Mouse (Mus musculus) embryo, embryonic 10.5 days (tissue): ENCODE results near the gene Exoc8.

Experiments used
- DNase-seq: peaks from one replicate; pipeline ENCODE4 v3.0.0-alpha.2; 2015; ENCODE audit warnings: low spot score

Exoc8 gene

DNA sequence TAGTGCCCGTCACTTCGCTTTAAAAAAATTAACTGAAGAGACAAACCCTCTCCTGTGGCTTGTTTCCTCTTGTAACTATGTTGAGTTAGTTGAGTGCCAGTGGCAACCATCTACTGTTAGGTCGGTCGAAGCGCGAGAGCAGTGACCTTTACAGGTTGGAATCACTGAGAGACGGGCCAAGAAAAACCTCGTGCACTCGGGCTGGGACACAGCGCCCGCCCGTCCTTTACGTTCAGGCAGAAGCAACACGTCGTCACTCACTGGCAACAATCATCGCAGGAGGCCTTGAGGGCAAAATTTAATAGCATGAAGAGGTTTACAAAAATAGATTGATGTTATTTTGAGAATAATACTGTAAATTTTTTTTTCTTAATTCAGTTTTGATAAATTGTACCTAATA is 12.4 kb upstream of the Exoc8 start:
- DNase-seq, result no peak

DNA sequence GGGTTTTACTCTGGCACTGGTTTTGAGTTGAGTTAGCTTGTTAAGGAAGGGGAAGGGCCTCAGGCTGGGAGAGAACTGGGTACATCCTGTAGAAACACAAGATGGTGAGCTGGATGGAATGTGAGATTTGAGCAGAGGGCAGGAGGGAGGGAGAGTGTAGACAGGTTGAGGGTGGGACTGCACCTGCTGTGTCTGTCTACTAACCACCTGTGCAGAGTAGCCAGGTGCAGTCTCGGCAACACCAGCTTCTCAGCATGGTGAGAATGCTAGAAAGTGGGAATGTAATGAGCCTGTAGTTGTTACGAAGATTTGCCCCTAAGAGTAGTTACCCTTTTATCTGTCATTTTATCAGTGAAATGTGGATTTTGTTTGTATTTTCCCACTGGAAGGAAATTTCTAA is 8.0 kb upstream of the Exoc8 start:
- no peak for DNase-seq

DNA sequence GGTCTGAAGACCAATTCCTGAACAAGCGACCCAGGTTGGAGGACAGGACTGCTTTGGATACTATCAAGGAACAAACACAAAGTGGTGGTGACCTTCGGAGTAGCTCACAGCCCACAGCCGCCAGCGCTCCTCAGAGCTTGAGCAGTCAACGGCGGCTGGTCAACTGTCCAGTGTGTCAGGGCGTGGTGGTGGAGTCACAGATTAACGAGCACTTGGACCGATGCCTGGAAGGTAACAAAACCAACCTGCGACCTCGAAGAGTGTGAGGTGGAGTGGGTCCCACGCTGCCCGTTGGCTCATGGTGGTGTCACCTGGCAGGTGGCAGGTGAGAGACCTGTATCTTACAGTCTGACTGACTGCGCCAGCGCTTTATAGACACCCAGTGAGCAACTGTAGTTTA is 5.7 kb upstream of the Exoc8 start:
- DNase-seq, result no peak

DNA sequence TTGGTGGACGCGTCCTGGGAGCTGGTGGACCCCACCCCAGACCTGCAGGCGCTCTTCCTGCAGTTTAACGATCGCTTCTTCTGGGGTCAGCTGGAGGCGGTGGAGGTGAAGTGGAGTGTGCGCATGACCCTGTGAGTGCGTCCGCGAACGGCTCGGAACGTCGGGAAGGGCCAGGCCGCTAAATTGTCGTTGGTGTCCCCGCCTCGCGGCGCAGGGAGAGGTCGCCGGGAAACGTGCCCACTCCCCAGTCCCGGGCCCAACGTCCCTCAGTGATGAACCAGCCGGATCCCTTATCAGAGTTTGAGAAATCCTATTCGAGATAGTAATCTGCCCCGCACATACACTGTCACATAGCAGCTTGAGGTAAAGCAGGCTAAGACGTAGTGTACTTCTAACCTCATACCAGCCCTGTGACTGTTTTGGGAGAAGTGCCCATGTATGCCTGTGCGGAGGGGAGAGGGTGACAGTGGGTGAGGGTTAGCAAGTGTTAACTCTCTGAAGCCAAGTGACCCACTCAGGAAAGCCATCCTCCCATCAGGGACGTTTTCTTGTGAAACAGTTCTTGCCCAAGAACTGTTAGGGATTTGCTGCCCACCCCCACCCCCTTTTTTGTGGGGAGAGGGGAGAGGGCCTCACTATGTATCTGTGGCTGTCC is 873 bp upstream of the Exoc8 start:
- DNase-seq, result no peak

DNA sequence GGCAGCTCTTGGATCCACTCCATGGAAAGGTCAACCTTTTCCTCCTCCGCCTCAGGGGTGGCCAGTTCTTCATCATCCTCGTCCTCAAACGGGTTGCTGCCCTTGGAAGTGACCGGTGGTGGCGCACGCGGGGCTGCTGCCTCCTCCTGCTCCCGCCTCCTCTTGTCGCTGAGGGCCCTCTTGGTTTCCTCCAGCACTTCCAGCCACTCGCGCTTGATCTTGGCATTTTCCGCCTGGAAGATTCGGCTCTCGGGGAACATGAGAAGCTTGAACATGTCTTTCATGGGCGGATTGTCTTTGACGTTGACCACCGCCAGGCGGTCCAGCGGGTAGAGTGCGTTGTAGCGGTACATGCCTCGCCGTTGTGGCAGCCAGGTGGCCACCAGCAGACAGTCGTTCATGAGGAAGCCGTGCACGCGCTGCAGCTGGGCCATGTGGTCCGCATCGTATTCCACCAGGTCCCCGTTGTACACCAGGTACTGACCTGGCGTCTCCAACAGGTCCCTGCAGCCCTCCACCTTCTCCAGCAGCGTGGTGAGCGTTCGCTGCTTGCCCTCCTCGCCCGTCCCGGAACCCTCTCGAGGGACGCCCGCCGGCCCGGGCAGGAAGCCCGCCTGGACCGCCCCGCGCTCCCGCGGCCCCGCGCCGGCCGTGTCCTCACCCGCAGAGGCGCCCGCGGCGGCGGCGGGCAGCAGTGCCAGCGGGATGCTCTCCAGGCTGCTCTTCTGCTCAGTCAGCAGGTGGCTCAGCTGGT is 696 bp downstream of the Exoc8 start:
- DNase-seq, result peak; percentile 80

DNA sequence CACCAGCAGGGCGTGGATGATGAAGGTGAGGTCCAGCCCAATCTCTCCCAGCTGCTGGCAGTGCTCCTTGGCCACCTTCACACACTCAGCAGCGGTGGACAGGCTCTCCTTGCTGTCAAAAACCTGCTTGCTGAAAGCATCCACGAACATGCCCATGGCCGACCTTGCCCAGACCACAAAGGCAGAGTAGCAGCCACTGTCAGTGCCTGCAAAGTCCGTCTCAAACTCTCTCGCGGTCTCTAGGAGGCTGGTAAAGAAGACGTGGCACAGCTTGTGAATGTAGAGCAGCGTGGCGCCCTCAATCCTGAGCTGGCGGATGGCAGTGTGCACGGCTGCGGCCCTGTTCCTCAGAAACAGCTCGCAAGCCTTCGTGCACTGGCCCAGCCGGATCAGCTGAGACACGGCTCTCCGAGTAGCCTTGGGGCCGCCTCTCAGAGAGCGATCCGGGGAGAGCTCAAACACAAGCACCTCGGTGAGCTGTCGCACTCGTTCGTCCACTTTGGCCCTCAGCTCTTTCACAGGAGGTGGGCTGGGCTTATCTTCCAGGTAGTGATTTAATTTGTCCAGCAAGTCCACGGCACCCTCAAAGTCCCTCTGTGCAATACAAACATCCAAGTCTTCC is 1.4 kb downstream of the Exoc8 start:
- DNase-seq, result no peak

DNA sequence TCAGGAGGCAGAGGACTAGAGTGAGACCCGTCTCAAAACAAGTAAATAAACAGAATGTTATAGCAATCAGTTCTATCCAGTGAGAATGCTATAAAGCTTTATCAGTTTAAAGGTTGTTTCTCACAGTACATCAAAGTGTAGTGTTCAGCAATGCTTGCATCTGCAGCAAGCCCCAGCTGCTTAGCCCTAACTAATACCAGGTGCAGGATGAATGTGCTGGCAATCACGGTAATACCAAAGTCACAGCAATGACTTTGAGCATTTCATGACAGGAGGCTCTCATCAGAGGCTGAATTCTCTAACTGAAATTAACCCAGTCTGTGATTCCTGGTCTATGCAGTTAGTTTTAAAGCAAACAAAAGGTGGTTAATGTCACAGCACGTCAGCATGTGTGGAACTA is 4.9 kb downstream of the Exoc8 start:
- DNase-seq, result peak; percentile 11

DNA sequence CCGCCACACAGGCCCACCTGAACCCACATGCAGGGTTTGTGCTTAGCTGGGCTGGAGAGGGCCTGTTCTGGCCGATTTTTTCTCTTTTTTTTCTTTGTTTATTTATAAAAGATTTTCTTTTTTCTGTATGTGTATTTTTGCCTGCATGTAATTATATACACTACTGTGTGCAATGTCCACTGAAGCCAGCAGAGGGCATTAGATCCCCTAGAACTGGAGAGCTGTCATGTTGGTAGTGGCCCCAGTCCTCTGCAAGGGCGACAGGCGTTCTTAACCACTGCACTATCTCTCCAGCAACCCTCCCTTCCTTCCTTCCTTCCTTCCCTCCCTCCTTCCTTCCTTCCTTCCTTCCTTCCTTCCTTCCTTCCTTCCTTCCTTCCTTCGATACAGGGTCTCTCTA is 9.1 kb downstream of the Exoc8 start:
- no peak for DNase-seq

DNA sequence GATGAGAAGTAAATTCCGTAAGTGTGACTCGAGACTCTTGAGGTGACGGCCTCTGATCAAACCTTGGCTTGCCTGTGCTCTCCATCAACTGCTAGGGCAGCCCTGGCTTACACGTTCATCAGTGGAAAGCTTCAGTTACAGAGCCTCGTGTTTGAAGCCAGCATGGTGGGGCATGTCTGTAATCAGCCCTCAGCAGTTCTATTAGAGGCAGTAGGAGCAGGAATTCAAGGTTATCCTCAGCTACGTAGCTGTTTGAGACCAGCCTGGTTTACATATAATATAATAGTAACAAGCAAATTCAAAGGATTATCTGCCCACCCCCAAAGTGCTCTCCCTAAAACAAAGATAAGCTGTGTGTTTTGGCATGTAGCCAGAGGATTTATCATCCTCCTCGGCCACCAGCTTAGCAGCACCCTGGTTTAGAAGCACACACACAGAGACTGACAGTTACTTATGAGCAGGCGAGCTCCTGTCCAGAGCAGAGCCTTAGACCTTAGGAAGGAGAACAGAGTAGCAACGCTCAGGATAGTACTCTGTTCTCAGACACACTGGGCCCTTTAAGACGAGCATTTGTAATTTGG is 18.5 kb downstream of the Exoc8 start:
- DNase-seq, result no peak

DNA sequence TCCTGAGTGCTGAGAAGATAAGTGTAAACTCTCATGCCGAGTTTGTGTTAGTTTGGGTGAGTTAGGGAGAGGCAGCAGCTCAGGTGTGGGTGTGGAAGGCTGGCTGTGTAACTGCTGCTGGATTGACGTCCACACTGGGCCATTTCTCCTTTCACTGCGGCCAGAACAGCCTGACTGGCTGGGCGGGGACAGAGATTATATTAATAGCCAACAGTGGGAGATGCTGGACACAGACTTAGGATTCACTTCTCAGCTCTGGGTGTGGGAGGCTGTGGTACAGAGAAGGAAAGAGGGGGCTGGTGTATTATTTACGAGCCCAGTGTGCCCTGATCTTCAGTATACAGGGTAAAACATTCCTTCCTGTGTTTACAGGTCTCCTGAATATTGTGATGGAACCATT is 19.4 kb downstream of the Exoc8 start:
- DNase-seq, result no peak

DNA sequence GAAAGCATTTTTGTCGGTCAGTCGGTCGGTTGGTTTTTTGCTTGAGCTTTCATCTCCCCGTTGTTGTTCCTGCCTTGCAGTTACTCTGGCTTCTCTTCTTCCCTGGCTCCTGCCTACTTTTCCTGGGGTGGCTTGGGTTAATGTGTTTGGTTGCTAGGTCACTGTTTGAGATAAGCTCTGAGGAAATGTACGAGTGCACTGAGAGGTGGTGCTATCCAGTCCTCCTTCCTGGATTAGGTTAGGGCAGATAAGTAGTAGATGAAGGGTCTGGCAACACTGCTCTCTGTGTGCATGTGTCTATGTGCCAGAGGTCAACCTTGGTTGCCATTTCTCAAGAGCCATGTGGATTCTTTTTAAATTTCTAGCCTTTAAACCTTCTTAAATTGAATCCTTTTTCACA is 24.8 kb downstream of the Exoc8 start:
- DNase-seq, result no peak

DNA sequence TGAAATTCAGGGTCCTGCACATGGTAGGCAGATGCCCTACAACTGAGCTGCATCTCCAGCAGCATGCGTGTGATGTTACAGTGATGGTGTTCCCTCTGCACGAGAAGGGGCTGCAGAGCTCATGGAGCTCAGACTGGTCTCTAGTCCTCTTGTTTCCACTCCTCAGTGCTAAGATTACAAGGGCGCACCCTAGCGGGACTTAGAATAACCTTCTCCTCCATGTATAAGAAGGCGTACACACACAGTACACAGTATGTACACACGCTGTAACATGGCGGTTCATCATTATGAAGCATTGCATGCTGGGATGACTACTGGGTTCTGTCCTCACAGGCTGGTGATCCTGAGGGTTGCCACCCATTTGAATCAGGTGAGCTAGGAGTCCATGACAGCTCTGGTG is 25.4 kb downstream of the Exoc8 start:
- DNase-seq, result no peak

DNA sequence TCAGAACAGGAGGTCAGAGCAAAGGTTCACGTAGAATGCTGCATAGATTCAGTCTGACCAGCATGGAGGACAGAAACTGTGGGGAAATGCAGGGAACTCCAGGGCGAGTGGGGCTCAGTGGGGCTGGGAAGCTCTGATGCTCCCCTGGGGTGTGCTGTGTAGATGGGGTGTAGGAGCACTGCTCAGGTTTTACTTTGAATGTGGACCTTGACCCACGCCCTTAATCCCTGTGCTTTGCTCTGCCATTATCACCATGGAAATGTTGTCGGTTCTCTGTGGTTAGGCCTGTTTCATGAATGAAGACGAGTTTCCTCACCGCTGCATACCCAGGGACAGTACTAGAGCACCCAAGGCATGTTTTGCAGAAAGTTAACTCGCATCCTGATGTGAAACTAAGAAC is 26.0 kb downstream of the Exoc8 start:
- DNase-seq, result no peak

DNA sequence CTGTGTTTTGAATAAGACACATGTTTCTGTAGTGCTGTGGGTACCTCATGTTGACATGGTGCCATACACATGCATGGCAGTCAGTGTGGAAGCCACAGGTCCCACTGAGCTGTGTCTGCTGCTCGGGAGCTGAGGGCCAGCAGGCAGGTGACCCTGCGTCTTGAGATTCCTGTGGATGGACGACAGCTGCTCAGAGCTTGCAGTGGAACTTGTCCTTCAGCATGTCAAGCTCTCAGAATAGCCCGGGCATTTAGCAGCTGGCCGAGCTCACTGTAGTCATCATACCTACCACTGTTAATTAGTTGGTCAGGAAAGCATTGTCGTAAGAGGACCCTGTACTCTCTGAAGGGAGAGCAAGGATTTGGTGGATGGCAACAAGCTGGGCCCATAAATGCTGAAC is 27.8 kb downstream of the Exoc8 start:
- DNase-seq, result no peak

DNA sequence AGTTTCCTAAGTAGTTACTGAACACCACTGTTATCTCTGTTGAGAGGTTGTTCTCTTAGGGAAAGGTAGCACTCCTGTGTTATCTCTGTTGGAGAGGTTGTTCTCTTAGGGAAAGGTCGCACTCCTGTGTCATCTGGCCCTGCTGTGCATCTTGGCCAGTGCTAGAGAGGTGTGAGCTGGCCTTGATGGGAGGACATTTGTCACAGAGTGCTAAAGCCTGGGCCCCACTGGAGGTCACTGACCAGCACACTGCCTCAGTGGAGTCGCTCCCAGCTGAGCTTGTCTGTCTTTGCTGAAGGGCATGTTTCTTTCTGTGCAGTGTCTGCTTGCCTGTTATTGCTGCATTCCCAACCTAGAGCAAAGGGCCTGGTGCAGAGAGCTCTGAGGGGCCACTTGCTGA is 30.4 kb downstream of the Exoc8 start:
- DNase-seq, result no peak

DNA sequence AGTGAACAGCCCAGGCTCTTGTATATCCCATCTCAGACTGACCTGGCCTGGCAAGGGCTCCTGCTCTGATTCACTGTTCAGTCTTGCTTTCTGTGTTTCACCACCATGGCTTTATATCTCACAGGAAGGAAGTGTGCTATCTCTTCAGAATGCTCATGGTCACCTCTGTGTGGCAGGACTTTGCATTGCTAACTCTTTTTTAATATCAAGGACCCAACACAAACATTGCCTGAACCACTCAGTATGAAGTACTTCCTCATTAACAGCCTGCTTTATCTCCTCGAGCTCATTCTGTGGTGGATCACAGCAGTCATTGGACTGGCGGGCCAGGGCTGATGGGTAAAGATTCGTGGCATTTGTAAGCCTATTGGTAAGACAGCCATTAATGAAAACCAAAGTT is 30.8 kb downstream of the Exoc8 start:
- no peak for DNase-seq

DNA sequence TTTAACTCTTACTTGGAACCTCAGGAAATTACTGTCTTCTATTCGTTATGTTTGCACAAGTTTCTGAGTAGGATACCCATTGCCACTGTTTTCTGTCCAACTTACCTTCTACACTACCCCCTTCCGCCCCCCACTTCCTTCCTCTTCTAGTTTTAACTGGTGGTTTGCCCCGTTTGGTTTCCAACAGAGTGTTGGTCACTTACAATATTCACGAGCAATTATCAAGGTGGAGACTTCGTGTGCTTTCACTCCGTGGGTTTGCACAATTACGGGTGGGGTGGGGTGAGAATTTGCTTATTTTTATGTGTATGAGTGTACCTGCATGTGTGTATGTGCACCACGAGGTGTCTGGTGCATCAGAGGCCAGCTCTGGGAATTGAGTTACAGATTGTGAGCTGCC is 33.8 kb downstream of the Exoc8 start:
- DNase-seq, result peak; percentile 26

DNA sequence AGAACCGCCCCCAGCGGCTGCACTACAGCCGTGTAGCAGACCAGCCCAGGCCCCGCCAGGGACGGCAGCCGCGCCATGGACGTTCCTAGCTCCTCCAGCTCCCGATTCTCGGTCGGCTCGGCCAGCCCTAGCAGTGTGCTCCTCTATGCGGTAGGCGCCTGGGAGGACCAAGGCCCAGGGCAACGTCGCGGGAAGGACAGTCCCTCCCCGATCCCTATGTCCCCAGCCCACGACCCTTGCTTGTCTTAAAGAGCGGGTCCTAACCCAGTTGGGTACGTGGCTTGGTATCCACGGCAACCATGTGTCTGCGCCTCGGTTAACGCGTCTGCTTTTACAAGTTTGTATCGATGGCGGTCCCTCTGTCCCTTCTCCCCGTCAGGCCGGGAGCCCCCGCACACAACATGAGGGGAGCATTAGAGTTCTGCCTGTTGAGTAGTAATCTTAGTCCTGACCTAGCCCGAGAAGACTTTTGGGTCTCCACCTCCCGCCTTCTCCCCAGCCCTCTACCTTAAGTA is 34.3 kb downstream of the Exoc8 start:
- no peak for DNase-seq

DNA sequence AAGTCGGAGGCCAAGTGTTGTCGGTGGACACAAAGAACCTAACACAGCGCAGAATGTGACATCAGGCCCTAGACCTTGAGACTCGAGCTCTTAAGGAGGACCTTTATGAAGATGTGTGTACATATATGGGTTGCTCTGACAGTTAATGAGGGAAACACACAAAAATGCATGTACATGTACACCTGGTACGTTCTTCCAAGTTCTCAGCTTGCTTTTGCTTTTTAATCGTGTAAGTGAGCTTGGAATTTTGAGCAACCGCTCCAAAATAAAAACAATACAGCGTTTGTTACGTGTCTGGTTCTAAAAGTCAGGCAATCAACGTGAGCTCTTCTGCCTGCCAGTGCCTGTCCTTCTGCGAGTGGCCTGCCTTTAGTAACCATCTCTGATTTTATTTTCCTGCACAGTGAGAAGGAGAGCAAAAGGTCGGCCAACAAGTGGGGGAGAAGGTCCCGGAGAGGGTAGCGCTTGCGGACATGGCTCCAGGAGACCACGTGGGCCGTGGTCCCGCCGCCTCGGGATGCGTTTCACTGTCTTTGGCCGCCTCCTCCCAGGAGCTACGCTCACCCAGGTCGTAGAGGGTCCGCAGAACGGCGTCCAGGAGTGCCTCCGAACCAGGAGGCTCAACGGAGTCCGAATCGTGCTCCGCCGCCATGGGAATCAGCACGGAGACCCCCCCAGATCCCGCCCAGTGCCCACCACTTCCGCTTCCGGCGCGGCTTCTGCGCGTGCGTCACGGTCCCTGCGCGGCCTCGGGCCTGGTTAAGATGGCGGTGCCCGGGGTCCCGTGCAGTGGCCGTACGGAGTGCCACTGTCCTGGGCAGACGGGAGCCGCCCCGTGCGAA is 35.0 kb downstream of the Exoc8 start, which contains the start of the genes Gnpat and 2810004N23Rik:
Gene Gnpat (plus strand): TSS at position 713 of the 842 bp plus-strand sequence.
Gene 2810004N23Rik (minus strand): TSS at position 800 of the 842 bp plus-strand sequence.
- peak; percentile 94 for DNase-seq

DNA sequence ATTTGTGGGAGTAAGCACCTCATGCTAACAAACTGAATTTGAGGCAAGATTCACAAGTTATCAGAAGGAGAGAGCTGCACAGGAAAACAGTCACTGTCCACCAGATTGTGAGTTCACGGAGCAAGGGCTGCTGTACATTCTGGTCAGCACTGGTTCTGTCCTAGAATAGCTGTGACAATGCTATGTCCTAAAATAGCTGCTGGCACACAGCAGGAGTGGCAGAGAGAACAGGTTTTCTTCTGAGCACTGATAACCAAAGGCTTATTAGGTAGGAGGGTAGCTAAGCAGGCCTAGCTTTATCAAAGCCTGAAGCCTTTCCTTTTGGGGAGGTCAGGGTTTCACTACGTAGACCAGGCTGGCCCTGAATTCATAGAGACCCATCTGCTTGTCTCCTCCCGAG is 37.3 kb downstream of the Exoc8 start:
- DNase-seq, result no peak

DNA sequence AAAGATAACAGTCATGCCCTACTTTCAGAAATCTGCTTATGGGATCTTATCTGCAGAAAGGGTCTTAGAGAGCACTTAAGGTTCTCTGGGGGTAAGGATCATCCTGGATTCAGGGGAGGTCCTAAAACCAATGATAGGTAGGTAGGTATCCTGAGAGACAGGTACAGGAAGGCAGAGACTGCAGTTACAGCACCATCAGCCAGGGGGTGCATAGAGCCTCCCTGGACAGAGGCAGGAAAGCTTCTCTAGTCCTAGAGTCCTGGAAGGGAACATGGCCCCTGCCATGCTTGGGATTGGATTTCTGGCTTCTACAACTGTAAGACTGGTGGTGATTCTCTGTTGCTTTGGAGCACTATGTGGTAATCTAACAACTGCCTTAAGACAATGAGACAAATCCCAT is 38.0 kb downstream of the Exoc8 start:
- peak; percentile 15 for DNase-seq

DNA sequence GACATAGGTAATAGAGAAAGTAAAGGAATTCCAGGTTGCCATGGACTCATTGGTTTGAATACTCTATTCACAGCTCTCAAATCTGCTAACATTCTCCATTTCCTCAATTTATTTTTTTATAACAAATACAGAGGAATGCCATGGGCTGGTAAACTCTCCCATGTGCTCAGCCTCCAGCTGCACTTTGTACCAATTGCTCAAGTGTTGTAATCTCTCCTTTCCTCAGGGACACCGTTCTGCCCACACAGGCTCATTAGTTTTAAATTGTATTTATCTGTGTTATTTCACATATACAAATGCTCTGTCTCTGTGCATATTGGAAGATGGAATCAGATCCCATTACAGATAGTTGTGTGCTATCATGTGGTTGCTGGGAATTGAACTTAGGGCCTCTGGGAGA is 44.0 kb downstream of the Exoc8 start:
- DNase-seq, result no peak
